Mouse (Mus musculus): ENCODE data around the gene Hlf.

- TF ChIP-seq CTCF (IDR thresholded peaks at IDR 0.05; ENCODE audit: control insufficient read depth, insufficient read depth, insufficient read length) (no peak), MAX (IDR thresholded peaks at IDR 0.05) (no peak)
Observed at GRCm38 (mm10) chr11:90367894-90368860, 22.5 kb downstream of the Hlf start.
